Mouse (Mus musculus): ENCODE results near the gene Fkbpl. TPM values are rescaled to one million over a fixed set of nuclear protein-coding genes. Genes with fewer than 3 reads are reported as not detected.

The Fkbpl gene
- polyA plus RNA-seq, 1 experiment from 2014 or later: 4.0 TPM

DNA sequence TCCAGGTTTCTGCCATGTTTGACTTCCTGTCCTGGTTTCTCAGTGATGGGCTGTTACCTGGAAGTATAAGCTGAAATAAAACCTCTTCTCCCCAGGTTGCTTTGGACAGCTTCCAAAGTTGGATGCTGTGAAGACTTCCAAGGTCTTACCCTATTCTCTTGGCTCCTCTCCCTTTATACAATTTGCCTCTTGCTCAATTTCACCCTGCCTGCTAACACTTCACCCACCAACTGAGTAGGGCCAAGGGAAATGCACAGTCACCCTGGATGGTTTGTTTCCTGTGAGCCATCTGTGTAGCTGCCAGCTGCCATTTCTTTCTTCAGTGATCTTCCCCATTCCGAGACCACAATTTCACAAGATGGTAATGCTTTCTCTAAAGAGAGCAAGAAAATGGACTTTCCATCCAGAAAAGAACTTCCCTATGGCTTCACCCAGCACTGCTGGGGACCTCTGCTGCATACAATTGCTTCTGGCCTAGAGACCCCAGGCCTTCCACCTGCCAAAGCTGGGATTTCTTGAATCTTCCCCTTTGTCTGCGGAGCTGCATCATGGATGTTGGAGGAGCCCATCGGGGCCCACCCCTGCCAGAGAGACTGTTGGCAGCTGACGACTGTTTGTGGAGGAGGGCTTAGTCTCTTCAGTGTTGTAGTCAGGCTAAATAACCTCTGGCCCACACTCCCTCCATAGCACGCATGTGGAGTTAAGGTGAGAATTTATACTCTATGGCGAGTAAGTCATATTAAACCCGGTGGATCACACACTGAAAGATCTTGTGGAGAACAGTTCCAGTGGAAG lies 4.9 kb upstream of the Fkbpl start:
- no peaks in the 10 kb centered on the region for H3K9me3 ChIP-seq (replicated peaks)
- H3K27ac ChIP-seq (replicated peaks): peak overlapping the region; percentile 62; the same call in 1 of the 2 replicates
- no peak overlapping the region for H3K4me3 ChIP-seq (replicated peaks)
- peaks cover 5% of the 10 kb centered on the region; the same call in 1 of the 2 replicates for H3K27me3 ChIP-seq
- no peaks in the 10 kb centered on the region for H3K36me3 ChIP-seq (replicated peaks)
- ATAC-seq (ENCODE audit: insufficient read depth): no peak
- peaks cover 10% of the 10 kb centered on the region for H3K4me1 ChIP-seq (replicated peaks)
- no peak overlapping the region for H3K9ac ChIP-seq
- H3K4me2 ChIP-seq: no peak overlapping the region
- WGBS (ENCODE audit: insufficient replicate concordance): 55% methylated on average over 7 of the region's 7 CpGs

DNA sequence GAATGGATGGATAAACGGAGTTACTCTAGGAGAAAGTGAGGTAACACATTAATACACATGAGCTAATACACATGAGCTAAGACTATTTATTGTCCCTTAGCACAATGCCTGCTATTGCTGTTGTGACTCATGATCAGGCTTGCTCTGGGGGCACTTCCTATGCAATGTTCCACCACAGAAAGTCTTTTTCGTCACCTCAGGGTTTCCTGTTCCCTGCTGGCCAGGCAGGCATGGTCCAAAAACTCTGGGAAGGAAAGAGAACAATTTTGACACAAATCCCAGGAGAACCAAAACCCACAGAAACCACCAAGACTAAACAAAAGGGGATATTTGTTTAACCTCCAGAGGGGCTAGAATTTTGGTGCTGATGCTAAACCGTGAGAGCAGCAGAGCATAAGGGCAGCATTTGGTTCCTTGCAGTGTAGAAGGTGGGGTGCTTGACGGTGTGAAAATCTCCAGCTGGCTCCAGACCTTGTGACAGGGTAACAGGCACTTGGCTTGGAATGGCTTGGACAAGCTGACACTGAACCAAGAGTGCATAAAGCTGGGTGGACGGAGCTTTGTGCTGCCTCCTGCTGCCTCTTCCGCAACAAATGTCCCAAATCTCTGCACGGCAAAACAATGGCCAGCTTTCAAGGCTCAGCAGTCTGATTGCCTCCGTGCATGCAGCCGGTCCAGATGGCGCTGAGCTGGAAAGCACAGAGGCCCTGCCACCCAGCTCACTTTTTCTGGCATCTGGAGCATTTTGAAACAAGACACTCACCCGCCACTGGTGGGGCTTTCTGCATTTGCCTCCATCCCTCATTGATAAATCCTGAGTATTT lies 3.6 kb upstream of the Fkbpl start:
- H3K4me2 ChIP-seq: no peak overlapping the region

DNA sequence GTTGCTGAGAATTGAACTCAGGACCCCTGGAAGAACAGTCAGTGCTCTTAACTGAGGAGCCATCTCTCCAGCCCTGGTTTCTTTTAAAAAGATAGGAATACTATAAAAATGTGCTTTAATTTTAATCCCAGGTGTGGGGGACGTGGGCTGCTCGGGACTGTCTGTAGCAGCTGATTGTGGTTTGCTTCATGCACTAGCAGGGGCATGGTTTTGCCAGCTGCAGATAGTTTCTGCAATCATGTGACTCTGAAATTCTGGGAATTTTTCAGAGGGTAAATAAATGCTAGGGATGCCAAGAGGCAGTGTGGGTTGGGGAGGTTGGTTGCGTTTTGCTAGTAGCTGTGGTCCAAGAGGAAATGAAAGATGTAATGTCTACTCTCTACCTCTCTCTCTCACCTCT lies 2.6 kb upstream of the Fkbpl start:
- Histone ChIP-seq H3K4me3 (replicated peaks) (no peak overlapping the region), H3K9ac (no peak overlapping the region), H3K9me3 (replicated peaks) (no peaks in the 10 kb centered on the region), H3K27me3 (peaks cover 5% of the 10 kb centered on the region; the same call in 1 of the 2 replicates), H3K27ac (replicated peaks) (no peak overlapping the region), H3K4me2 (no peak overlapping the region), H3K36me3 (replicated peaks) (no peaks in the 10 kb centered on the region), H3K4me1 (replicated peaks) (peaks cover 31% of the 10 kb centered on the region)
- no peak for ATAC-seq (ENCODE audit: insufficient read depth)
- 57% methylated on average over 3 of the region's 3 CpGs for WGBS (ENCODE audit: insufficient replicate concordance)

More for the DNA sequence above, 3.6 kb upstream of the Fkbpl start:
- Histone ChIP-seq H3K9me3 (replicated peaks) (no peaks in the 10 kb centered on the region), H3K27ac (replicated peaks) (no peak overlapping the region), H3K27me3 (peaks cover 5% of the 10 kb centered on the region; the same call in 1 of the 2 replicates), H3K4me3 (replicated peaks) (no peak overlapping the region), H3K36me3 (replicated peaks) (no peaks in the 10 kb centered on the region), H3K4me1 (replicated peaks) (peaks cover 23% of the 10 kb centered on the region), H3K9ac (no peak overlapping the region)
- 24% methylated on average over 11 of the region's 11 CpGs for WGBS (ENCODE audit: insufficient replicate concordance)
- ATAC-seq (ENCODE audit: insufficient read depth): no peak

DNA sequence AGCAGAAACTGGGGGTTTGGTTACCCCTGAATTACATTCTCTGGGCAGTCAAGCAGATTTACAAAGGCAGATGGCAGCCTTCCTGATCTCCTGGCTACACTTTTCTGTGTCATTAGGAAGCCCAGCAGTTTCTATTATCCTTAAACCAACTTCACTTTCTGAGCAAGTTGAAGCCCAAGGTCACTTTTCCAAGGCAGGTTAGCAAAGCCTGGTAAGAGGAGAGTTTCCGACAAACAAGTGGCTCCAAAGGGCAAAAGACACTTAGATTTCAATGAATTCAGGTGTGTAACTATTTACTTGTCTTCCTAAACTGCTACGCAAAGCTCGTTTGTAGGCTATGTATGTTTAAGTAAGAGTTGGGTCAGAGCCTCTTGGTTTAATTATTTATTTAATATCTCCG lies 1.2 kb upstream of the Fkbpl start:
- Histone ChIP-seq H3K4me2 (no peak overlapping the region), H3K4me3 (replicated peaks) (no peak overlapping the region), H3K9me3 (replicated peaks) (no peaks in the 10 kb centered on the region), H3K4me1 (replicated peaks) (peaks cover 44% of the 10 kb centered on the region), H3K27ac (replicated peaks) (no peak overlapping the region), H3K27me3 (peaks cover 5% of the 10 kb centered on the region; the same call in 1 of the 2 replicates), H3K9ac (no peak overlapping the region), H3K36me3 (replicated peaks) (no peaks in the 10 kb centered on the region)
- WGBS (ENCODE audit: insufficient replicate concordance): 69% methylated on average over 4 of the region's 4 CpGs
- ATAC-seq (ENCODE audit: insufficient read depth): no peak

DNA sequence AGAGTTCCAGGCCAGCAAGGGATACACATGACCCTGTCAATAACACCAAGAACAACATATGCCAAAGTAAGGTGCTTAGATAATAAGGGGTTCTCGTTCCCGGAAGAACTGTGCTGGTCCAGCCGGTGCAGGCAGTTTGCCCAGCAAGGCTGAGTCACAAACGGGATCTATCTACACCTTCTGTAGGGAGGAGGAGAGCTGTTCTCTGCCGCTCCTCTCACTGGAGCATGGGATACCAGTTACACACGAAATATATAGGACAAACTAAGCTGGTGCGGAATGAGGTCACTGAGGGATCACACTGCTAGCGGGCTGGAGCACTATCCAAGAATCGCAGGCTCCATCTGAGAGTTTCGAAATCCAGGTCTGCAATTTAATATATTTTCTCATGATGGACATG lies 620 bp upstream of the Fkbpl start:
- 70% methylated on average over 10 of the region's 10 CpGs for WGBS (ENCODE audit: insufficient replicate concordance)

DNA sequence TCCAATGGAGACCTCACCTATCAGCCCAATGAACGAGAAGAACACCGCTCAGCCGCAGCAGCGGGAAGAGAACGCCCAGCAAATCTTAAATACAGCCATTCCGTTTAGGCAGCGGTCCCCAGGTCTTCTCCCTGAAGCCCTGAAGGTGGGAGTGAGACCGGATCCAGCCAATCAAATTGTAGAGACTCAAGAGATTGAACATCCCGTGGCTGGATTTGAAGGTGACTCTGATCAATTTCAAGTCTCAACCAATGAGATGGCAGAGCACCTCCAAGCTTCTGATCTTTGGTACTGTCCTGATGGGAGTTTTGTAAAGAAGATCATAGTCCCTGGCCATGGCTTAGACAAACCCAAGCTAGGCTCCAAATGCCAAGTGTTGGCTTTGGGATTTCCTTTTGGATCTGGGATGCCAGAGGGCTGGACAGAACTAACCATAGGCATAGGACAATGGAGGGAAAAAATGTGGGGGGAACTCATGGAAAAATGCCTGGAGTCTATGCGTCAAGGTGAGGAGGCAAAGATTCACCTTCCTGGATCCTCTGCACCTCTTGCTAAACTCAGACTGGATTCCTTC lies 779 bp downstream of the Fkbpl start:
- WGBS (ENCODE audit: insufficient replicate concordance): 51% methylated on average over 10 of the region's 10 CpGs
- H3K4me1 ChIP-seq (replicated peaks): peaks cover 56% of the 10 kb centered on the region
- H3K9me3 ChIP-seq (replicated peaks): no peaks in the 10 kb centered on the region
- no peak for ATAC-seq (ENCODE audit: insufficient read depth)
- H3K9ac ChIP-seq: peak overlapping the region; percentile 62
- H3K4me3 ChIP-seq (replicated peaks): peak overlapping the region; percentile 61
- peak overlapping the region; percentile 95 for H3K4me2 ChIP-seq
- H3K27me3 ChIP-seq: 0 out of 2 replicates have a peak, but pooled peaks cover 3% of the 10 kb centered on the region
- H3K27ac ChIP-seq (replicated peaks): peak overlapping the region; percentile 77; the same call in 1 of the 2 replicates
- peaks cover 19% of the 10 kb centered on the region for H3K36me3 ChIP-seq (replicated peaks)

More for the DNA sequence above, 620 bp upstream of the Fkbpl start:
- Histone ChIP-seq H3K36me3 (replicated peaks) (peaks cover 5% of the 10 kb centered on the region; the same call in 1 of the 2 replicates), H3K4me2 (no peak overlapping the region), H3K4me3 (replicated peaks) (no peak overlapping the region), H3K9me3 (replicated peaks) (no peaks in the 10 kb centered on the region), H3K27me3 (peaks cover 5% of the 10 kb centered on the region; the same call in 1 of the 2 replicates), H3K27ac (replicated peaks) (no peak overlapping the region), H3K9ac (no peak overlapping the region), H3K4me1 (replicated peaks) (peaks cover 49% of the 10 kb centered on the region)
- ATAC-seq (ENCODE audit: insufficient read depth): no peak

DNA sequence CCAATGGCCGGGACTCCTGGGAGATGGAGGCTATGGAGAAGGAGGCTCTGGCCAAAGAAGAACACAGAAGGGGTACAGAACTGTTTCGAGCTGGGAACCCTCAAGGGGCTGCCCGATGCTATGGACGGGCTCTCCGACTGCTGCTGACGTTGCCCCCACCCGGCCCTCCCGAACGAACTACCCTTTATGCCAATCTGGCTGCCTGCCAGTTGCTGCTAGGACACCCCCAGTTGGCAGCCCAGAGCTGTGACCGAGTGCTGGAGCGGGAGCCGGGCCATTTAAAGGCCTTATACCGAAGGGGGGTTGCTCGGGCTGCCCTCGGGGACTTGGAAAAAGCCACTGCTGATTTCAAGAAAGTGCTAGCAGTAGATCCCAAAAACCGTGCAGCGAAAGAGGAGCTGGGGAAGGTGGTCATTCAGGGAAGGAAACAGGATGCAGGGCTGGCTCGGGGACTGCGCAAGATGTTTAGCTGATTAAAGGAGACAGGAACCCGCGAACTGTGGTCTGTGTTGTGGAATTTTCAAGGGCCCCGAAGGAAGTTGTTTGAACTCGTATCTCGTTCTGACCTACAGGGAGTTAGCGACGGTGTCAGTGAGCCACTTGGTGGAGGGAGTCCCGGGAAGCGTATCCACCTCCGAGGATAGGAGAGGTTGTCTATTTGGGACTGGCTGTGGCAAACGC lies 1.4 kb downstream of the Fkbpl start:
- WGBS (ENCODE audit: insufficient replicate concordance): 54% methylated on average over 30 of the region's 30 CpGs
- H3K9me3 ChIP-seq (replicated peaks): no peaks in the 10 kb centered on the region
- no peak overlapping the region for H3K9ac ChIP-seq
- H3K4me2 ChIP-seq: peak overlapping the region; percentile 95
- H3K36me3 ChIP-seq (replicated peaks): peaks cover 25% of the 10 kb centered on the region
- no peaks in the 10 kb centered on the region for H3K27me3 ChIP-seq
- H3K4me1 ChIP-seq (replicated peaks): peaks cover 56% of the 10 kb centered on the region
- no peak for ATAC-seq (ENCODE audit: insufficient read depth)
- no peak overlapping the region for H3K27ac ChIP-seq (replicated peaks)
- H3K4me3 ChIP-seq (replicated peaks): peak overlapping the region; percentile 92; the same call in 1 of the 2 replicates

DNA sequence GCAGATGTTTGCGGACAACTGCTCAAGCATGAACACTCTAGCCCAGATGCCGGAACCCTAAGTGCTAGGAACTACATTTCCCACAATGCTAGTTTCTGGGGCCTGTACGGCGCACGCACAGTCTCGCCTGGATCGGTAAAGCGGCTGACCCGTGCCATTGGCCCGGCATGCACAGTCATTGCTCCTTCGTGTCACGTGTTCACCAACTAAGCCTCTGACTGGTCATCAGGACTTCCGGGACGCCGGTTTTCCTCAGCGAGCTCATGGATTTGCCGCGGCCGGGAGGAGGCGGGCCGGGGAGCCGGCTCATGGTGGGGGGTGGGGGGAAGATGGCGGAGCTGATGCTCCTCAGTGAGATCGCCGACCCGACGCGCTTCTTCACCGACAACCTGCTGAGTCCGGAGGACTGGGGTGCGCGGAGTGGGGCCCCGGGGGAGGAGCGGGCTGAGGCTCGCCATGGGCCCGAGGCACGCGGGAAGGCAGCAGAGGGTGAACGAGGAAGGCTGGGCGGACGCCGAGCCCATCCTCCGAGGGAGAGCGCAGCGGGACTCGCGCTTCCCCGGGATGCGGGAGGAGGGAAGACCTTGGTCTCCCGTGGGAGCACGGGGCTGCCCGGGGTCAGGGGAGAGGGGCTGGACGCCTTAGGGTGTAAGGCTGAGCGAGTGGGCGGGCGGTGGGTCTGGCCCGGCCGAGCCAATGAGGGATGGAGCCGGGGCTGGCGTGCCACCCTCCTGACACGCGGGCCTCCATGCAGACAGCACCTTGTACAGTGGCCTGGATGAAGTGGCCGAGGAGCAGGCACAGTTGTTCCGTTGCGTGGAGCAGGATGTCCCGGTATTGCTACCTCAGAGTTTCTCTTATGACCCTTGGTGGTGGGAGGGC lies 2.6 kb downstream of the Fkbpl start, which contains the start of gene Atf6b:
Gene Atf6b, plus strand, starts transcription at position 241 of the 882 bp plus-strand sequence.
- Histone ChIP-seq H3K4me2 (peak within 1 kb of the TSS; percentile 95), H3K9me3 (replicated peaks) (no peaks in the 10 kb centered on the region), H3K27me3 (no peaks in the 10 kb centered on the region), H3K27ac (replicated peaks) (peak within 1 kb of the TSS; percentile 66), H3K36me3 (replicated peaks) (peaks cover 35% of the 10 kb centered on the region), H3K9ac (peak within 1 kb of the TSS; percentile 86), H3K4me1 (replicated peaks) (peaks cover 56% of the 10 kb centered on the region), H3K4me3 (replicated peaks) (peak within 1 kb of the TSS; percentile 92)
- WGBS (ENCODE audit: insufficient replicate concordance): under 1% methylated on average over 66 of the region's 66 CpGs
- ATAC-seq (ENCODE audit: insufficient read depth): peak; percentile 95

DNA sequence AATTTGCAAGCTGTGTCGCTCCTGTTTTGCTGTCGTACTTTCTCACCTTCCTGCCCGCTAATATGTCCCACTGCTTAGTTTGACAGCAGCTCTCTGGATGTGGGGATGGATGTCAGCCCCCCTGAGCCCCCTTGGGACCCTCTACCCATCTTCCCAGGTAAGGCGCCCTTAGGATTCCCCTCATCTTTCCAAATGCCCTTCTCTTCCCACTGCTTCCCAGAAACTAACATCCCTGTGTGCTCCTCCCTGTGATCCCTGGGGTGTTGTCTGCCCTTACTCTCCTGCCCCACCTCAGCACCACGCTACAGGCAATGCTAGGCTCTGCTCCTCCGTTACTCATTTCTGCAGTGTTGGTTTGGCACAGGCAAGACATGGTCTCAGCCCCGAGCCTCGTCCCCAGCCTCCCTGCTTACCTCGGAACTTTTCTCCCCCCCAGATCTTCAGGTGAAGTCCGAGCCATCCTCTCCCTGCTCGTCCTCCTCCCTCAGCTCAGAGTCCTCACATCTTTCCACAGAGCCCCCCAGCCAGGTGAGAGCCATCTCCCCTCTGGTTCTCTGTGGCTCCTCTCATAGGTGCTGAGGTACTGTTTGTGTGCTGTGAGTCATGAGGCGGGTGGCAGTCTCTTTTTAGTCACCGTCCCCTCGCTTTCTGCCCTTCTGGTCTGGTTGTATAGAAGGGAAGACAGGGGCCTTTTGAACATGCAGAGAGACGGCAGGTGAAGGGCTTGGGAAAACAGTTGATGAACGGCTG lies 3.8 kb downstream of the Fkbpl start:
- no peak overlapping the region for H3K27ac ChIP-seq (replicated peaks)
- 76% methylated on average over 16 of the region's 16 CpGs for WGBS (ENCODE audit: insufficient replicate concordance)
- peak overlapping the region; percentile 92 for H3K4me3 ChIP-seq (replicated peaks)
- peak overlapping the region; percentile 95 for H3K4me2 ChIP-seq
- peaks cover 45% of the 10 kb centered on the region for H3K36me3 ChIP-seq (replicated peaks)
- ATAC-seq (ENCODE audit: insufficient read depth): no peak
- no peaks in the 10 kb centered on the region for H3K27me3 ChIP-seq
- peak overlapping the region; percentile 86; the same call in 1 of the 2 replicates for H3K9ac ChIP-seq
- H3K9me3 ChIP-seq (replicated peaks): no peaks in the 10 kb centered on the region
- peaks cover 56% of the 10 kb centered on the region for H3K4me1 ChIP-seq (replicated peaks)
